Comparison of ENCODE assay signal across 10 mouse cellular contexts in genomic region chr17:27971496-27971895, GRCm38 (mm10).
DNase-seq lines count a peak whose midpoint lies in the region; ATAC-seq and TF ChIP-seq lines count a peak whose summit lies in the region.
"Had no signal": no experiment of that assay in that cellular context is flagged by ENCODE, and none has a peak within 500 bp of the region (broad histone marks: within the 10 kb centered on the region; RNA-seq: fewer than 3 reads in every experiment).

No protein-coding gene starts in this region.

- no peak overlapping the region for H3K27ac ChIP-seq in kidney, adult 2 months (ENCODE audit: insufficient read depth, low read depth, low read length)
- H3K27ac ChIP-seq in kidney, embryonic 14.5 days (ENCODE audit: low read depth, low read length) = no peak overlapping the region
- peak overlapping the region; percentile 51; the same call in 1 of the 2 replicates for H3K27ac ChIP-seq in embryonic fibroblast, embryonic 13.5 days (ENCODE audit: insufficient read depth, low read length)
- H3K27ac ChIP-seq in limb, embryonic 15.5 days = peak overlapping the region; percentile 43
- H3K27ac ChIP-seq in stomach, postnatal 0 days (replicated peaks) = 0 out of 2 replicates have a peak overlapping the region, but pooled peaks have one; percentile 8
- H3K27ac ChIP-seq in midbrain, embryonic 11.5 days (ENCODE audit: low read depth, low read length) = no peak overlapping the region
- H3K27ac ChIP-seq in hindbrain, embryonic 11.5 days (ENCODE audit: low read depth, low read length) = no peak overlapping the region
- H3K27ac ChIP-seq: embryonic facial prominence, embryonic 15.5 days had no signal

- no peak for ATAC-seq in kidney, embryonic 14.5 days (ENCODE audit: low FRiP score, low TSS enrichment)
- ATAC-seq in limb, embryonic 15.5 days (ENCODE audit: insufficient number of reproducible peaks, low FRiP score, low TSS enrichment, low read depth) = no peak
- ATAC-seq in stomach, postnatal 0 days (ENCODE audit: low FRiP score, low TSS enrichment) = no peak
- ATAC-seq in midbrain, embryonic 11.5 days (ENCODE audit: low FRiP score) = no peak
- no peak for ATAC-seq in hindbrain, embryonic 11.5 days (ENCODE audit: low FRiP score)

- no peak overlapping the region for H3K4me2 ChIP-seq in kidney, embryonic 14.5 days (replicated peaks; ENCODE audit: low read depth, low read length)
- H3K4me2 ChIP-seq in limb, embryonic 15.5 days = no peak overlapping the region
- no peak overlapping the region for H3K4me2 ChIP-seq in stomach, postnatal 0 days (replicated peaks; ENCODE audit: low read depth)
- no peak overlapping the region for H3K4me2 ChIP-seq in midbrain, embryonic 11.5 days
- no peak overlapping the region for H3K4me2 ChIP-seq in hindbrain, embryonic 11.5 days (replicated peaks; ENCODE audit: low read depth, low read length)
- H3K4me2 ChIP-seq: embryonic facial prominence, embryonic 15.5 days had no signal

- no peak for TF ChIP-seq EP300 in stomach, postnatal 0 days (optimal IDR thresholded peaks at IDR 0.05)

- peaks cover 23% of the 10 kb centered on the region for H3K4me1 ChIP-seq in kidney, adult 2 months (ENCODE audit: control insufficient read depth, insufficient read depth, low read length)
- peaks cover 7% of the 10 kb centered on the region; the same call in 1 of the 2 replicates for H3K4me1 ChIP-seq in kidney, embryonic 14.5 days (ENCODE audit: control insufficient read depth, insufficient read depth, low read length)
- H3K4me1 ChIP-seq in embryonic fibroblast, embryonic 13.5 days (ENCODE audit: control insufficient read depth, insufficient read depth, low read length) = peaks cover 8% of the 10 kb centered on the region
- peaks cover 41% of the 10 kb centered on the region for H3K4me1 ChIP-seq in limb, embryonic 15.5 days
- H3K4me1 ChIP-seq in stomach, postnatal 0 days (replicated peaks; ENCODE audit: control insufficient read depth, insufficient read depth) = peaks cover 16% of the 10 kb centered on the region; the same call in 1 of the 2 replicates
- H3K4me1 ChIP-seq in midbrain, embryonic 11.5 days (ENCODE audit: control insufficient read depth, insufficient read depth, low read length) = no peaks in the 10 kb centered on the region
- no peaks in the 10 kb centered on the region for H3K4me1 ChIP-seq in hindbrain, embryonic 11.5 days (replicated peaks; ENCODE audit: control insufficient read depth, insufficient read depth, low read length)

- H3K4me3 ChIP-seq in kidney, adult 2 months (ENCODE audit: insufficient read depth, low read depth, low read length) = no peak overlapping the region
- no peak overlapping the region for H3K4me3 ChIP-seq in kidney, embryonic 14.5 days (ENCODE audit: low read length)
- H3K4me3 ChIP-seq in embryonic fibroblast, embryonic 13.5 days (ENCODE audit: insufficient read depth, low read length) = no peak overlapping the region
- H3K4me3 ChIP-seq in limb, embryonic 15.5 days = no peak overlapping the region
- no peak overlapping the region for H3K4me3 ChIP-seq in stomach, postnatal 0 days (ENCODE audit: low read depth, low read length)
- no peak overlapping the region for H3K4me3 ChIP-seq in midbrain, embryonic 11.5 days (ENCODE audit: low read depth, low read length)
- no peak overlapping the region for H3K4me3 ChIP-seq in hindbrain, embryonic 11.5 days (ENCODE audit: low read depth, low read length)
- H3K4me3 ChIP-seq: embryonic facial prominence, embryonic 15.5 days; megakaryocyte, embryonic 14.5 days had no signal

- H3K9ac ChIP-seq in kidney, embryonic 14.5 days (ENCODE audit: low read depth, low read length) = no peak overlapping the region
- no peak overlapping the region for H3K9ac ChIP-seq in limb, embryonic 15.5 days
- no peak overlapping the region for H3K9ac ChIP-seq in stomach, postnatal 0 days (ENCODE audit: low read length)
- no peak overlapping the region for H3K9ac ChIP-seq in midbrain, embryonic 11.5 days (ENCODE audit: low read length)
- no peak overlapping the region for H3K9ac ChIP-seq in hindbrain, embryonic 11.5 days (ENCODE audit: low read depth, low read length)
- H3K9ac ChIP-seq: embryonic facial prominence, embryonic 15.5 days had no signal

- 59% methylated on average over 9 of the region's 9 CpGs for WGBS in kidney, adult 2 months
- WGBS in kidney, embryonic 14.5 days = 77% methylated on average over 9 of the region's 9 CpGs
- WGBS in limb, embryonic 15.5 days = 59% methylated on average over 9 of the region's 9 CpGs
- WGBS in stomach, postnatal 0 days = 64% methylated on average over 9 of the region's 9 CpGs
- WGBS in midbrain, embryonic 11.5 days = 94% methylated on average over 9 of the region's 9 CpGs
- WGBS in hindbrain, embryonic 11.5 days = 95% methylated on average over 9 of the region's 9 CpGs

- no peak for TF ChIP-seq CTCF in kidney, adult 2 months (conservative IDR thresholded peaks at IDR 0.05; ENCODE audit: insufficient read depth, insufficient read length, low read depth, low read length)
- TF ChIP-seq CTCF in embryonic fibroblast, embryonic 13.5 days (IDR thresholded peaks at IDR 0.05; ENCODE audit: borderline replicate concordance, insufficient read depth, low read length) = no peak
- no peak for TF ChIP-seq CTCF in stomach, postnatal 0 days (IDR thresholded peaks at IDR 0.05; ENCODE audit: low read depth)

- no peak for TF ChIP-seq POLR2A in kidney, adult 2 months (IDR thresholded peaks at IDR 0.05; ENCODE audit: low read depth, low read length)
- no peak for TF ChIP-seq POLR2A in embryonic fibroblast, embryonic 13.5 days (IDR thresholded peaks at IDR 0.05; ENCODE audit: low read depth, low read length)

- intact Hi-C loops in heart, postnatal 14 days (cut with DNase I) = no loop called here

- H3K36me3 ChIP-seq in kidney, adult 2 months (ENCODE audit: control insufficient read depth, insufficient read depth, low read length) = no peaks in the 10 kb centered on the region
- H3K36me3 ChIP-seq in kidney, embryonic 14.5 days (ENCODE audit: control insufficient read depth, insufficient read depth, low read length) = peaks cover 6% of the 10 kb centered on the region; the same call in 1 of the 2 replicates
- peaks cover 13% of the 10 kb centered on the region for H3K36me3 ChIP-seq in limb, embryonic 15.5 days
- H3K36me3 ChIP-seq in stomach, postnatal 0 days (ENCODE audit: control insufficient read depth, insufficient read depth, low read length) = no peaks in the 10 kb centered on the region
- H3K36me3 ChIP-seq in midbrain, embryonic 11.5 days (ENCODE audit: control insufficient read depth, insufficient read depth, low read length) = no peaks in the 10 kb centered on the region
- no peaks in the 10 kb centered on the region for H3K36me3 ChIP-seq in hindbrain, embryonic 11.5 days (ENCODE audit: control insufficient read depth, insufficient read depth, low read length)

- peak; percentile 90 for DNase-seq in kidney, adult 2 months
- peak; percentile 77 to 85 for DNase-seq in heart, postnatal 14 days
- no peak for DNase-seq in stomach, postnatal 0 days (ENCODE audit: low spot score)
- DNase-seq in midbrain, embryonic 11.5 days (ENCODE audit: low spot score, missing footprints) = no peak
- DNase-seq in hindbrain, embryonic 11.5 days (ENCODE audit: low spot score) = no peak

- H3K9me3 ChIP-seq in kidney, embryonic 14.5 days (ENCODE audit: control insufficient read depth, low read length) = no peaks in the 10 kb centered on the region
- H3K9me3 ChIP-seq in limb, embryonic 15.5 days = no peaks in the 10 kb centered on the region
- no peaks in the 10 kb centered on the region for H3K9me3 ChIP-seq in stomach, postnatal 0 days (ENCODE audit: control insufficient read depth, low read length)
- no peaks in the 10 kb centered on the region for H3K9me3 ChIP-seq in midbrain, embryonic 11.5 days (ENCODE audit: control insufficient read depth, low read length)
- no peaks in the 10 kb centered on the region for H3K9me3 ChIP-seq in hindbrain, embryonic 11.5 days (ENCODE audit: control insufficient read depth, low read length)
- H3K9me3 ChIP-seq: embryonic facial prominence, embryonic 15.5 days; megakaryocyte, embryonic 14.5 days had no signal

- no peaks in the 10 kb centered on the region for H3K27me3 ChIP-seq in kidney, adult 2 months (replicated peaks; ENCODE audit: control insufficient read depth, insufficient read depth, low read length)
- no peaks in the 10 kb centered on the region for H3K27me3 ChIP-seq in kidney, embryonic 14.5 days (ENCODE audit: control insufficient read depth, insufficient read depth, low read length)
- H3K27me3 ChIP-seq in limb, embryonic 15.5 days = no peaks in the 10 kb centered on the region
- no peaks in the 10 kb centered on the region for H3K27me3 ChIP-seq in stomach, postnatal 0 days (ENCODE audit: control insufficient read depth, insufficient read depth, low read length)
- H3K27me3 ChIP-seq in midbrain, embryonic 11.5 days (ENCODE audit: control insufficient read depth, insufficient read depth, low read length) = no peaks in the 10 kb centered on the region
- H3K27me3 ChIP-seq in hindbrain, embryonic 11.5 days (ENCODE audit: control insufficient read depth, insufficient read depth, low read length) = no peaks in the 10 kb centered on the region
- H3K27me3 ChIP-seq: embryonic facial prominence, embryonic 15.5 days had no signal

Comparison
In these comparisons a context has a peak if more than half of its experiments do, and no peak if none do; other contexts are left out.
1. DNase-seq: peak in kidney, adult 2 months (single experiment) and heart, postnatal 14 days (2 of 2); none in stomach, postnatal 0 days (single experiment), midbrain, embryonic 11.5 days (single experiment) and hindbrain, embryonic 11.5 days (single experiment).
2. H3K27ac ChIP-seq: peak in embryonic fibroblast, embryonic 13.5 days (single experiment), limb, embryonic 15.5 days (single experiment) and stomach, postnatal 0 days (single experiment); none in kidney, adult 2 months (single experiment), kidney, embryonic 14.5 days (single experiment), midbrain, embryonic 11.5 days (single experiment) and hindbrain, embryonic 11.5 days (single experiment).